Mouse (Mus musculus): ENCODE data around the gene Lrch4.

Gene Lrch4

GRCm38 (mm10) chr5:137690531-137690930, 61.6 kb downstream of the Lrch4 start:
- DNase-seq (ENCODE audit: low spot score in 2 of 2): no peak

Measured in right cerebral cortex, adult 2 months (tissue).